Mouse (Mus musculus): ENCODE results near the gene Gabbr2.

GRCm38 (mm10) chr4:46734906-46735305, 256.8 kb downstream of the Gabbr2 start:
- no peak for TF ChIP-seq EP300 (IDR thresholded peaks at IDR 0.05; ENCODE audit: insufficient read depth, low read depth, low read length)
- TF ChIP-seq CTCF (IDR thresholded peaks at IDR 0.05; ENCODE audit: low read depth, low read length): no peak

Data from ES-Bruce4 (cell line).